Mouse (Mus musculus): ENCODE measurements around the gene Vmn2r91. TPM values are rescaled to one million over a fixed set of nuclear protein-coding genes. Genes with fewer than 3 reads are reported as not detected.
"Not testable (repeated sequence)": the region's sequence is repeated elsewhere in the genome, so short reads cannot be mapped to it uniquely, and the experiment has no call there.

Gene Vmn2r91
- polyA plus RNA-seq (2015; fragmentation: Nextera tagmentation; extraction: Ambion mirVana): not detected in 2 replicates

DNA sequence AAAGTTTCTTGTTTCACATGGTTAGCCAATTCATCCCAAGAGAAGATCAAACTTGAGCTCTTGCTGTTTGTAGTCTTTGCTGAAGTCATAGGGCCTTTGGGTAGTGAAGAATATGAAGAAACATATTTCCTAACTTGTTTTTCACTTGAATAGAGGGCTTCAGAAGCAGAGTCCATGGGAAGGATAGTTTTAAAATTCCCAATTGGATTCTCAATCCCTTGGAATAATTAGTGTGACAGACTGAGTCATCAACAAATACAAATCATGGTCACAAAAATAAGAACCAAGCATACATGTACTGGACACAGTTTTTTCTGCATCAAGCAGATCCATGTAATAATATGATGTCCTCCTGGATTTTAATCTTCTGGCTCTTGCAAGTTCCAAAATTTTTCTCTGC lies at the start of gene Vmn2r91:
Vmn2r91 (plus strand) TSS at position 301 of the 400 bp plus-strand sequence.
- H3K27ac ChIP-seq; H3K4me3 ChIP-seq (replicated peaks); H3K9ac ChIP-seq; H3K4me2 ChIP-seq; DNase-seq; H3K4me1 ChIP-seq (replicated peaks); H3K36me3 ChIP-seq; H3K9me3 ChIP-seq (replicated peaks); ATAC-seq (ENCODE audit: low read depth); H3K27me3 ChIP-seq: not testable (repeated sequence)

- ATAC-seq (ENCODE audit: low read depth): no peak
- 23% methylated on average over 2 of the region's 2 CpGs for WGBS (ENCODE audit: insufficient replicate concordance)
These were observed 35.7 kb upstream of the Vmn2r91 start, which contains the start of gene Vmn2r124 for GRCm38 (mm10) chr17:18049124-18049523. Gene Vmn2r124 (plus strand): TSS chr17:18049424.

DNA sequence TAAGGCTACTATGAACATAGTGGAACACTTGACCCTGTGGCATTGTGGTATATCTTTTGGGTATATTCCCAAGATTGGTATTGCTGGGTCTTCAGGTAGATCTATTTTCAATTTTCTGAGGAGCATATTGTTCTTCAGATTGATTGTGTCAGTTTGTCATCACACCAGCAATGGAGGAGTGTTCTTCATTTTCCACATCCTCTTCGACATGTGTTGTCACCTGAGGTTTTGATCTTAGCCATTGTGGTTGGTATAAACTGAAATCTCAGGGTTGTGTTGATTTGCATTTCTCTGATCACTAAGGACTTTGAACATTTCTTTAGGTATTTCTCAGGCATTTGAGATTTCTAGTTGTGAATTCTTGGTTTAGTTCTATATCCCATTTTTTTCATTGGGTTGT lies 10.8 kb downstream of the Vmn2r91 start:
- H3K27me3 ChIP-seq; H3K4me3 ChIP-seq (replicated peaks); H3K36me3 ChIP-seq; DNase-seq; H3K27ac ChIP-seq; H3K9me3 ChIP-seq (replicated peaks); H3K4me2 ChIP-seq; H3K9ac ChIP-seq; ATAC-seq (ENCODE audit: low read depth); H3K4me1 ChIP-seq (replicated peaks): not testable (repeated sequence)
- WGBS (ENCODE audit: insufficient replicate concordance): 33% methylated on average over 1 of the region's 1 CpGs

More at GRCm38 (mm10) chr17:18049124-18049523, 35.7 kb upstream of the Vmn2r91 start, which contains the start of gene Vmn2r124:
- no peaks in the 10 kb centered on the region for H3K4me1 ChIP-seq (replicated peaks)
- H3K4me2 ChIP-seq: no peak within 1 kb of the TSS
- H3K9ac ChIP-seq: no peak within 1 kb of the TSS
- no peak within 1 kb of the TSS for H3K27ac ChIP-seq
- no peaks in the 10 kb centered on the region for H3K9me3 ChIP-seq (replicated peaks)
- no peaks in the 10 kb centered on the region for H3K27me3 ChIP-seq
- no peak for DNase-seq
- H3K36me3 ChIP-seq: no peaks in the 10 kb centered on the region
- H3K4me3 ChIP-seq (replicated peaks): no peak within 1 kb of the TSS

DNA sequence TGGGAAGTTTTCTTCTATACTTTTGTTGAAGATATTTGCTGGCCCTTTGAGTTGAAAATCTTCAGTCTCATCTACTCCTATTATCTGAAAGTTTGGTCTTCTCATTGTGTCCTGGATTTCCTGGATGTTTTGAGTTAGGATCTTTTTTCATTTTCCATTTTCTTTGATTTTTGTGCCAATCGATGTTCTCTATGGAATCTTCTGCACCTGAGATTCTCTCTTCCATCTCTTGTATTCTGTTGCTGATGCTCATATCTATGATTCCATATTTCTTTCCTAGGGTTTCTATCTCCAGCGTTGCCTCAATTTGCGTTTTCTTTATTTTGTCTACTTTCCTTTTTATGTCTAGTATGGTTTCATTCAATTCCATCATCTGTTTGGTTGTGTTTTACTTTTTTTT lies 17.4 kb downstream of the Vmn2r91 start:
- not testable (repeated sequence) for DNase-seq; H3K9me3 ChIP-seq (replicated peaks); H3K27me3 ChIP-seq; H3K4me1 ChIP-seq (replicated peaks); H3K4me2 ChIP-seq; H3K27ac ChIP-seq; H3K4me3 ChIP-seq (replicated peaks); ATAC-seq (ENCODE audit: low read depth); H3K36me3 ChIP-seq; H3K9ac ChIP-seq
- 64% methylated on average over 3 of the region's 3 CpGs for WGBS (ENCODE audit: insufficient replicate concordance)

- not testable (repeated sequence) for ATAC-seq (ENCODE audit: low read depth); H3K27ac ChIP-seq; H3K27me3 ChIP-seq; DNase-seq; H3K9ac ChIP-seq; H3K4me3 ChIP-seq (replicated peaks); H3K4me2 ChIP-seq; H3K36me3 ChIP-seq; H3K4me1 ChIP-seq (replicated peaks); H3K9me3 ChIP-seq (replicated peaks)
- WGBS (ENCODE audit: insufficient replicate concordance): 34% methylated on average over 1 of the region's 1 CpGs
These were observed 66.8 kb downstream of the Vmn2r91 start, which contains the start of gene Vmn2r92 for GRCm38 (mm10) chr17:18151587-18151986. Gene Vmn2r92 (plus strand): TSS chr17:18151887.

DNA sequence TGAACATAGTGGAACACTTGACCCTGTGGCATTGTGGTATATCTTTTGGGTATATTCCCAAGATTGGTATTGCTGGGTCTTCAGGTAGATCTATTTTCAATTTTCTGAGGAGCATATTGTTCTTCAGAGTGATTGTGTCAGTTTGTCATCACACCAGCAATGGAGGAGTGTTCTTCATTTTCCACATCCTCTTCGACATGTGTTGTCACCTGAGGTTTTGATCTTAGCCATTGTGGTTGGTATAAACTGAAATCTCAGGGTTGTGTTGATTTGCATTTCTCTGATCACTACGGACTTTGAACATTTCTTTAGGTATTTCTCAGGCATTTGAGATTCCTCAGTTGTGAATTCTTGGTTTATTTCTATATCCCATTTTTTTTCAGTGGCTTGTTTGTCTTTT lies 76.4 kb downstream of the Vmn2r91 start:
- 35% methylated on average over 2 of the region's 2 CpGs for WGBS (ENCODE audit: insufficient replicate concordance)
- not testable (repeated sequence) for H3K9ac ChIP-seq

More for the DNA sequence above, 76.4 kb downstream of the Vmn2r91 start:
- not testable (repeated sequence) for H3K27ac ChIP-seq; H3K36me3 ChIP-seq; H3K4me1 ChIP-seq (replicated peaks); DNase-seq; H3K9me3 ChIP-seq (replicated peaks); ATAC-seq (ENCODE audit: low read depth); H3K27me3 ChIP-seq; H3K4me3 ChIP-seq (replicated peaks); H3K4me2 ChIP-seq

Other genes starting within 250 kb of the Vmn2r91 start
- 0.05 TPM in 2 replicates for gene Has1, start 229.8 kb upstream of the Vmn2r91 start, polyA plus RNA-seq (2015; fragmentation: Nextera tagmentation; extraction: Ambion mirVana)
- gene Fpr1, start 201.1 kb upstream of the Vmn2r91 start, polyA plus RNA-seq (2015; fragmentation: Nextera tagmentation; extraction: Ambion mirVana): 1.9 and 2.3 TPM in 2 replicates
- gene Fpr2, start 197.2 kb upstream of the Vmn2r91 start, polyA plus RNA-seq (2015; fragmentation: Nextera tagmentation; extraction: Ambion mirVana): 0.36 and 0.95 TPM in 2 replicates
- gene Fpr3, start 197.2 kb upstream of the Vmn2r91 start, polyA plus RNA-seq (2015; fragmentation: Nextera tagmentation; extraction: Ambion mirVana): not detected in 2 replicates
- gene Fpr-rs4, start 63.3 kb upstream of the Vmn2r91 start, polyA plus RNA-seq (2015; fragmentation: Nextera tagmentation; extraction: Ambion mirVana): not detected in 2 replicates
- not detected in 2 replicates for gene Vmn2r124, start 35.6 kb upstream of the Vmn2r91 start, polyA plus RNA-seq (2015; fragmentation: Nextera tagmentation; extraction: Ambion mirVana)
- gene Vmn2r92, start 66.9 kb downstream of the Vmn2r91 start, polyA plus RNA-seq (2015; fragmentation: Nextera tagmentation; extraction: Ambion mirVana): not detected in 2 replicates
- not detected in 2 replicates for gene Vmn2r94, start 192.7 kb downstream of the Vmn2r91 start, polyA plus RNA-seq (2015; fragmentation: Nextera tagmentation; extraction: Ambion mirVana)
- not detected in 2 replicates for gene Vmn2r93, start 213.1 kb downstream of the Vmn2r91 start, polyA plus RNA-seq (2015; fragmentation: Nextera tagmentation; extraction: Ambion mirVana)

All from liver, embryonic 13.5 days (tissue).